Mouse (Mus musculus) gastrocnemius, adult 18-20 months (tissue): ENCODE results near the gene Colgalt1. TPM values are rescaled to one million over a fixed set of nuclear protein-coding genes. Genes with fewer than 3 reads are reported as not detected.

ENCODE experiments used
- DNase-seq: peaks from one replicate; pipeline ENCODE4 v3.0.0; 2021; ENCODE audit warnings: low spot score
- long read RNA-seq, 2 experiments: library from polyadenylated mRNA; stranded (forward); transcript quantifications; one replicate each; pipeline ENCODE4 v2.0.0; 2021
- total RNA-seq, 2 experiments: library from RNA; stranded (reverse); gene quantifications; 2 replicates each; pipeline ENCODE4 v1.2.3; 2021

The Colgalt1 gene
- 10 to 100 TPM; 37.3 to 37.4 TPM for total RNA-seq
- long read RNA-seq, experiment 1, transcript Colgalt1-201 (12 exons, 3,207 nt): major isoform, 81 of 101 reads
- long read RNA-seq, experiment 1, partial matches to known transcripts: 8 of 101 reads
- long read RNA-seq, experiment 1, other reads (novel, unspliced or antisense): 12 of 101 reads
- long read RNA-seq, experiment 2, transcript Colgalt1-201 (12 exons, 3,207 nt): major isoform, 59 of 84 reads
- long read RNA-seq, experiment 2, partial matches to known transcripts: 13 of 84 reads
- long read RNA-seq, experiment 2, other reads (novel, unspliced or antisense): 12 of 84 reads

- DNase-seq: peak; percentile 99
Observed at GRCm38 (mm10) chr8:71610822-71611651, at the start of gene Colgalt1. Gene Colgalt1 (plus strand): TSS chr8:71610998.

- DNase-seq: peak; percentile 59
Observed at GRCm38 (mm10) chr8:71561401-71561800, 49.4 kb upstream of the Colgalt1 start.

GRCm38 (mm10) chr8:71562751-71563150, 48.0 kb upstream of the Colgalt1 start:
- peak; percentile 84 for DNase-seq

GRCm38 (mm10) chr8:71563992-71564391, 46.8 kb upstream of the Colgalt1 start:
- no peak for DNase-seq

- DNase-seq: no peak
Observed at GRCm38 (mm10) chr8:71566501-71566900, 44.3 kb upstream of the Colgalt1 start, which contains the start of gene Nxnl1. Gene Nxnl1 (minus strand): TSS chr8:71566601.

- DNase-seq: no peak
Observed at GRCm38 (mm10) chr8:71567587-71567986, 43.2 kb upstream of the Colgalt1 start.

GRCm38 (mm10) chr8:71568387-71568937, 42.3 kb upstream of the Colgalt1 start, which contains the start of gene Slc27a1:
Gene Slc27a1 (plus strand): TSS chr8:71568882.
- DNase-seq: peak; percentile 81

- DNase-seq: peak; percentile 22
Observed at GRCm38 (mm10) chr8:71568941-71569340, 41.9 kb upstream of the Colgalt1 start.

GRCm38 (mm10) chr8:71569366-71570290, 41.2 kb upstream of the Colgalt1 start:
- DNase-seq: peak; percentile 90

GRCm38 (mm10) chr8:71570291-71570954, 40.4 kb upstream of the Colgalt1 start:
- peak; percentile 89 for DNase-seq

GRCm38 (mm10) chr8:71572077-71572476, 38.7 kb upstream of the Colgalt1 start:
- no peak for DNase-seq

- no peak for DNase-seq
Observed at GRCm38 (mm10) chr8:71572847-71573633, 37.8 kb upstream of the Colgalt1 start.

GRCm38 (mm10) chr8:71574426-71574825, 36.4 kb upstream of the Colgalt1 start:
- no peak for DNase-seq

GRCm38 (mm10) chr8:71575020-71575419, 35.8 kb upstream of the Colgalt1 start:
- DNase-seq: no peak

GRCm38 (mm10) chr8:71577856-71578387, 32.9 kb upstream of the Colgalt1 start:
- no peak for DNase-seq

- DNase-seq: no peak
Observed at GRCm38 (mm10) chr8:71579009-71579408, 31.8 kb upstream of the Colgalt1 start.

GRCm38 (mm10) chr8:71579476-71579875, 31.3 kb upstream of the Colgalt1 start:
- DNase-seq: peak; percentile 77

- no peak for DNase-seq
Observed at GRCm38 (mm10) chr8:71580201-71580600, 30.6 kb upstream of the Colgalt1 start.

GRCm38 (mm10) chr8:71586891-71587290, 23.9 kb upstream of the Colgalt1 start:
- DNase-seq: no peak
